Mouse (Mus musculus) testis, adult 2 months (tissue): ENCODE measurements around the gene Mov10. TPM values are rescaled to one million over a fixed set of nuclear protein-coding genes. Genes with fewer than 3 reads are reported as not detected.
A peak's percentile ranks its signal among the peaks of the same experiment; 100 is the strongest.
"Not testable (repeated sequence)": the region's sequence is repeated elsewhere in the genome, so short reads cannot be mapped to it uniquely, and the experiment has no call there.

ENCODE experiments used
- H3K27ac ChIP-seq: fragments of 200-500 bp; 2 replicates; pipeline ENCODE4 v1.5.1; 2012; ENCODE audit warnings: low read depth, low read length; ENCODE audit not compliant: control insufficient read depth, insufficient read depth
- H3K27me3 ChIP-seq: fragments of 200-500 bp; 2 replicates; pipeline ENCODE4 v1.6.1; 2012; ENCODE audit warnings: mild to moderate bottlenecking, low read length, moderate library complexity; ENCODE audit not compliant: control insufficient read depth, insufficient read depth
- H3K36me3 ChIP-seq: fragments of 200-500 bp; 2 replicates; pipeline ENCODE4 v1.6.1; 2012; ENCODE audit warnings: mild to moderate bottlenecking, low read length; ENCODE audit not compliant: control insufficient read depth, insufficient read depth
- H3K4me1 ChIP-seq: fragments of 200-500 bp; 2 replicates; pipeline ENCODE4 v1.6.1; 2012; ENCODE audit warnings: low read length; ENCODE audit not compliant: control insufficient read depth, insufficient read depth
- H3K4me3 ChIP-seq: fragments of 200-500 bp; 2 replicates; pipeline ENCODE4 v1.5.1; 2012; ENCODE audit warnings: low read depth, mild to moderate bottlenecking, low read length, moderate library complexity, mixed read lengths; ENCODE audit not compliant: control insufficient read depth
- CTCF ChIP-seq: fragments of 200-500 bp; IDR thresholded peaks from 2 replicates; pipeline ENCODE4 v1.5.1; 2012; ENCODE audit warnings: low read depth, mild to moderate bottlenecking, inconsistent platforms, low read length, moderate library complexity; ENCODE audit not compliant: control insufficient read depth, insufficient read depth, insufficient replicate concordance
- POLR2A ChIP-seq: fragments of 200-500 bp; IDR thresholded peaks from 2 replicates; pipeline ENCODE4 v1.6.1; 2012; ENCODE audit warnings: low read depth, mild to moderate bottlenecking, inconsistent platforms, low read length, moderate library complexity; ENCODE audit not compliant: control insufficient read depth
- polyA plus RNA-seq: library from polyadenylated mRNA; depleted of rRNA; stranded (reverse); fragments of >200 nt; gene quantifications from 2 replicates; pipeline ENCODE4 v1.2.3, GENCODE M21; 2012; rRNA removed

The Mov10 gene
- polyA plus RNA-seq, 1 experiment = 8.7 TPM

GRCm38 (mm10) chr3:104765021-104765420 lies 53.3 kb downstream of the Mov10 start:
- H3K27me3 ChIP-seq = no peaks in the 10 kb centered on the region

GRCm38 (mm10) chr3:104762103-104762863 lies 56.1 kb downstream of the Mov10 start:
- H3K36me3 ChIP-seq, H3K4me3 ChIP-seq, H3K27ac ChIP-seq, H3K4me1 ChIP-seq, H3K27me3 ChIP-seq: not testable (repeated sequence)

More at GRCm38 (mm10) chr3:104765021-104765420, 53.3 kb downstream of the Mov10 start:
- TF ChIP-seq POLR2A (no peak), CTCF (peak; percentile 49; the same call in 1 of the 2 replicates)
- Histone ChIP-seq H3K4me3 (no peak overlapping the region), H3K36me3 (no peaks in the 10 kb centered on the region), H3K4me1 (no peaks in the 10 kb centered on the region), H3K27ac (no peak overlapping the region)

- Histone ChIP-seq H3K27ac (no peak overlapping the region), H3K36me3 (no peaks in the 10 kb centered on the region), H3K27me3 (no peaks in the 10 kb centered on the region), H3K4me3 (no peak overlapping the region), H3K4me1 (no peaks in the 10 kb centered on the region)
- no peak for TF ChIP-seq CTCF
- no peak for TF ChIP-seq POLR2A
Measured at GRCm38 (mm10) chr3:104758869-104759268, 59.5 kb downstream of the Mov10 start.

DNA sequence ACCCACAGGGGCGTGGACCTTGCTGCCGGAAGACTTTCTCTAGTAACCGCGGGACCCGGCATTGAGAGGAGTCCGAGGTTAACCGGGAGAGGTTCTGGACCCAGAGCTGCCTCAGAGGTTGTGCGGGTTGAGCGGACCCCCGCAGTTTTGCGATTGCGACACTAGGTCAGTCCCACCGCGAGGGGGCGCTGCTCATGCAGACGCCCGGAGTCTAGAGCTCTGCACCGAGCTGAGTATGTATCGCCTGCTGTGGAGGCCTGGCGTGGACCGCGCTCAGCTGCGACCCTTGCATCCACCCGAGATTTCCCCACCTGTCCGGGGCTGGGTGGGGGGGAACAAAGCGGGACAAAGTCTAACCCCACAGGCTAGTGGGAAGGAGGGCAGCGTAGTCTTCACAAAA lies 60.0 kb downstream of the Mov10 start:
- Histone ChIP-seq H3K27ac (no peak overlapping the region), H3K36me3 (no peaks in the 10 kb centered on the region), H3K4me3 (peak overlapping the region; percentile 18; the same call in 1 of the 2 replicates), H3K27me3 (no peaks in the 10 kb centered on the region), H3K4me1 (no peaks in the 10 kb centered on the region)
- TF ChIP-seq POLR2A = no peak
- TF ChIP-seq CTCF = peak; percentile 92

DNA sequence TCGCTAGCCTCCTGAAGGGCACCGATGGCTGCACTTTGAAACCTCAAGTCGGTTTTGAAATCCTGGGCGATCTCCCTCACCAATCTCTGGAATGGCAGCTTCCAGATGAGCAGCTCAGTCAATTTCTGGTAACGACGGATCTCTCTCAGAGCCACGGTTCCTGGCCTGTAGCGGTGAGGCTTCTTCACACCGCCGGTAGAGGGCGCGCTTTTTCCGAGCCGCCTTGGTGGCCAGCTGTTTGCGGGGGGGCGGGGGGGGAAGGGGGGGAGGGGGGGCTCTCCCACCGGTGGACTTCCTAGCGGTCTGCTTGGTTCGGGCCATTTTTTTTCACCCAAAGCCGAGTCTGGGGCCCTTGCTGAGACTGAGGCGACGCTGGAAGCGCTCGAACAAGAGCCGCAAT lies 65.5 kb downstream of the Mov10 start:
- TF ChIP-seq CTCF = peak; percentile 59; the same call in 1 of the 2 replicates
- H3K27ac ChIP-seq, H3K27me3 ChIP-seq, H3K4me1 ChIP-seq, H3K36me3 ChIP-seq: not testable (repeated sequence)
- H3K4me3 ChIP-seq = peak overlapping the region; percentile 27

Other genes starting within 250 kb of the Mov10 start
- gene Slc16a1, start 179.9 kb downstream of the Mov10 start, polyA plus RNA-seq = 9.9 and 11.6 TPM in 2 replicates
- gene Ppm1j, start 37.5 kb downstream of the Mov10 start, polyA plus RNA-seq = 178 and 205 TPM in 2 replicates
- 9.1 and 12.6 TPM in 2 replicates for gene Fam19a3, start 36.7 kb downstream of the Mov10 start, polyA plus RNA-seq
- 4.8 and 6.3 TPM in 2 replicates for gene Rhoc, start 30.2 kb downstream of the Mov10 start, polyA plus RNA-seq
- 16.4 TPM in 2 replicates for gene St7l, start 45.4 kb upstream of the Mov10 start, polyA plus RNA-seq
- 64.0 and 84.4 TPM in 2 replicates for gene Capza1, start 45.9 kb upstream of the Mov10 start, polyA plus RNA-seq
- 1.5 and 1.7 TPM in 2 replicates for gene Wnt2b, start 143.4 kb upstream of the Mov10 start, polyA plus RNA-seq
- 7.4 and 7.6 TPM in 2 replicates for gene Cttnbp2nl, start 234.6 kb upstream of the Mov10 start, polyA plus RNA-seq
- 1.2 and 1.8 TPM in 2 replicates for gene 4930564D02Rik, start 248.3 kb upstream of the Mov10 start, polyA plus RNA-seq